Mouse (Mus musculus) embryonic fibroblast, embryonic 13.5 days (primary cell): ENCODE measurements around the gene 1700092M07Rik.

Experiments used
- CTCF ChIP-seq: IDR thresholded peaks from 2 replicates; pipeline ENCODE4 v1.5.1; 2011; ENCODE audit warnings: mild to moderate bottlenecking, control low read depth, low read length, moderate library complexity, borderline replicate concordance; ENCODE audit not compliant: insufficient read depth
- POLR2A ChIP-seq: IDR thresholded peaks from 2 replicates; pipeline ENCODE4 v1.6.1; 2011; ENCODE audit warnings: low read depth, mild to moderate bottlenecking, control low read depth, low read length, moderate library complexity

- TF ChIP-seq CTCF = no peak
- 0 out of 2 replicates have a peak, but pooled peaks have one; percentile 25 for TF ChIP-seq POLR2A
These were observed 35.4 kb upstream of the 1700092M07Rik start for GRCm38 (mm10) chr19:8705026-8705708.
